Mouse (Mus musculus): ENCODE results near the gene Wdr4.

DNA sequence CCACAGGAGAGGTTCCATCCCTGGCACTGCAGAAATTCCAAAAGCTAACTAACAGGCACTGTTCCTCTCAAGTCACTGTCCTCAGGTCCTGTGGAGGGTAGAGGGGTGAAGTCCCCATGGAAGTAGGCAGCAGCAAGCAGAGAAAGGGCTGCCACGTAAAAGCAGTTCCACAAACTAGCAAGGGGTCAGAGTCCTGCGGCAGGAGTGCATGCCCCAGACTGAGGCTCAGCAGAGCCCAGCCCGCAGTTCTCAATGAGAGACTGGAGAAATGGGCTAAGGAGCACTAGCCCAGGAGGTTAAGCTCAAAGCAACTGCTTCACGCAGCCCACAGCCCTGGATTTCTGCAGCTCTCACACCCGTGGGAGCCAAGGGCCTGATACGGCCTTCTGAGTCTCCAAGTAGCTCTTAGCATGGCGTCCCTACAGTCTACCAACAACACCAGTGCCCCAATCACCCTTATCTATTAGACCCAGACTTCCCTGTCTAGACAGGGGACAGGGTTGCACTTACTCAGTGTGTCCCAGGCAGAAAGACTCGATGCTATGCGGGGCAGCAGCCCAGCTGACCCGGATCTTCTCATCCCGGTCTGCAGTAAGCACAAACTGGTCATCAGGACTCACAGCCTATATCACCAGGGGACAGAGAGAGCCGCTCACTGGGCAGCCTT is 17.4 kb downstream of the Wdr4 start:
- TF ChIP-seq POLR2A (IDR thresholded peaks at IDR 0.05; ENCODE audit: low read depth, low read length) (no peak), CTCF (IDR thresholded peaks at IDR 0.05; ENCODE audit: extremely low read depth, insufficient read depth, insufficient read length, insufficient replicate concordance) (no peak)

Measured in spleen, adult 2 months (tissue).